Mouse (Mus musculus) c-Kit-negative CD71-positive TER-119-positive erythroid progenitor cells, embryonic 14.5 days (primary cell): ENCODE results near the gene Vav1.
"Not testable (repeated sequence)": the region's sequence is repeated elsewhere in the genome, so short reads cannot be mapped to it uniquely, and the experiment has no call there.

Source experiments
- DNase-seq: peaks from one replicate; pipeline ENCODE4 v3.0.0-alpha.2; 2013; ENCODE audit warnings: low read depth, low spot score

Vav1 gene

DNA sequence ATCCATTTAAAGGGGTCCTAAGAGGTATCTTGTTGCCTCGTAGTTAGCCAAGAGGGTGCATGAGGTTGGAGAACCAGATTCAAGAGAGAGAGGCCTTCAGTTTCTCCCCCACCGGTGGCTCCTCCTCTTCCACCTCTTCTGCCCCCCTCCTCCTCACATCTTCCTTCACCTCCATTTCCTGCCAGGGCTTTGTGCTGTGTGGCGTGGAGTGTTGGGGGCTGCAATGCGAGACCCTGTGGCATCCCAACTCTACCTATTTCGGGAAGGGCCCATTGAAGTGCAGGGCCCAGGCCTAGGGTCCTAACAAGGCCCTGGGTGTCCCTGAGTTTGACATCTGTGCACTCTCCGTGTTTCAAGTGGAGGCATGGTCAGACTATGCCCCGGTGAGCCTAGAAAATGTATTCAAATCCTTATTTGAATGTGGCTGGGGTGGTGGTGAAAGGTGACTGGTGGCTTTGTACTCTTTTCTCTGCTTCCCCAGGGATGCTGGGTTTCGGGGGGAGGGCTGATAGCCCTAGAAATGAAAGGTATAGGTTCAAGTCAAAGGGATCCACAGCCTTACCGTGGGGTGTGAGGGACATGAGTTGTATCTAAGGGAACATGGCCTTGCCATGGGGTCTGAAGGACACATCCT is 808 bp downstream of the Vav1 start:
- DNase-seq = no peak

DNA sequence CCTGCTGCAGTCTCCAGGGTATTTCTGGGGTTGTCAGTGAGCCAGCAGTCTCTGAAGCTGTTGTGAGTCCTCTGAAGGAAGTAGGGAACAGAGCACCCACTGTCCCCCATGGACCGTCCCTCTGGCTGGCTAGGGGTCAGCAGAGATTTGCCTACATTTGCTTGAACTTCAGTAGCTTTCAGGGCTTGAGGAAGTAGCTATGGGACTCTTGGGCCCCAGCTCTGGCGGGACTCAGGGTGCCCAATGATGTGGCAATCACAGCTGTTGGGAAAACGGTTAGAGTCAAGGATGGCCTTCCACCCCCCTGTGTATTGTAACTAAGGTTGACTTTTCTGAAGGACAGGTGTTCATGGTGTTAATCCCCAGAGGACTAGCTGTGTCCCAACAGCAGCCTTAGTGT is 1.5 kb downstream of the Vav1 start:
- DNase-seq = no peak

GRCm38 (mm10) chr17:57283906-57284305 is 5.0 kb downstream of the Vav1 start:
- DNase-seq = no peak

GRCm38 (mm10) chr17:57285077-57285476 is 6.2 kb downstream of the Vav1 start:
- DNase-seq = no peak

DNA sequence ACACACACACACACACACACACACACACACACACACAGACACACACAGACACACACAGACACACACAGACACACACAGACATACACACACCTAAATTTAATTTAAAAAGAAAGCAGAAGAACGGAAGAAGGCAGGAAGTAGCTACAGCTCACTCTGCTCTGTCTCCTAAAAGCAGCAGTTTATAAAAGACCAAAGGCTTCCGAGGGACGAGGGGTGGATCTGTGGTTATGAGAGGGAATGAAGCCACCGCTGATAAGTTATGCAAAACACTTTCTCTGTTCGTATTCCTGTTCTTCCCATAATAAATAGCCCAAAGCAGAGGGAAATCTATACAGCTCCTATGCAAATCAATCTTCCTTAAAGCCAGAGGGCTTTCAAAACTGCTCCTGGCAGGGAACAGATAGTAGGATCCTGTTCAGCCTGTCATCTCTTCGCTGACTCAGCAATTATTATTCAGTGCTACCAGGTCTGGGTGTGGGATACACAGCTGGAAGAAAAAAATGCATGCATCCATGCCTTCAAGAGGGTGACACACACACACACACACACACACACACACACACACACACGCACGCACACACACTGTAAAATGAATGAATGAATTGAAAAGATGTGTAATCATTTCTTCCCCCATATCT is 7.9 kb downstream of the Vav1 start:
- no peak for DNase-seq

GRCm38 (mm10) chr17:57289252-57289651 is 10.4 kb downstream of the Vav1 start:
- no peak for DNase-seq

GRCm38 (mm10) chr17:57290001-57290670 is 11.2 kb downstream of the Vav1 start:
- no peak for DNase-seq

GRCm38 (mm10) chr17:57290671-57291055 is 11.8 kb downstream of the Vav1 start:
- no peak for DNase-seq

GRCm38 (mm10) chr17:57292302-57292701 is 13.4 kb downstream of the Vav1 start:
- DNase-seq = no peak

DNA sequence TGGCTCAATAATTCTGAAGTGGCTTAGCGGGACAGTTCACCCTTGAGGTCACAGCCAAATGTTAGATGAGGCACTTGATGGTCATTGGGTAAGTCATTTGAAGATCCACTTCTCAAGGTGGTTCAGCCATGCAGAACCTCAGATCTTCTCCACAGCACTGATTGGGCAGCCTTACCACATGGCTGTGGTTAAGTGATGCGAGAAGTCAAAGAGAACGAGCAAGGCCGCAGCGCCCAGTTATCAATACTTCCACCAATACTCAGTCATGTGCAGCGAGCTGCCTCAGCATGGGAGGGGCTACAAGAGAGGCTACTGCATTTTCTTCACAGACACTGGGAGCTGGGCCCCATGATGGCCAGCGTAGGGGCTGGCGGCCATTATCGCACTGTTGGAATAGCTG is 14.1 kb downstream of the Vav1 start:
- DNase-seq = no peak

- no peak for DNase-seq
Observed at GRCm38 (mm10) chr17:57295935-57296334, 17.0 kb downstream of the Vav1 start.

DNA sequence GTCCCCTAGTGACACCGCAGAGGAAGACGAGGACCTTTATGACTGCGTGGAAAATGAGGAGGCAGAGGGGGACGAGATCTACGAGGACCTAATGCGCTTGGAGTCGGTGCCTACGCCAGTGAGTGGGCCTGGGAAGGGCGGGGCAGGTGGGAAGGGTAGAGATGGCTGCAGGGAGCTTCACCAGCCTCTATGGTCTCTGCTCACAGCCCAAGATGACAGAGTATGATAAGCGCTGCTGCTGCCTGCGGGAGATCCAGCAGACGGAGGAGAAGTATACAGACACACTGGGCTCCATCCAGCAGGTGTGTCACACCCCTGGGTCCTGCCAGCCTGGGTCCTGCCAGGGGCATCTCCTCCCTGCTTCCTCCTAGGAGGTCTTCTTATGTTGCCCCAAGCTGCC is 18.1 kb downstream of the Vav1 start:
- DNase-seq = no peak

DNA sequence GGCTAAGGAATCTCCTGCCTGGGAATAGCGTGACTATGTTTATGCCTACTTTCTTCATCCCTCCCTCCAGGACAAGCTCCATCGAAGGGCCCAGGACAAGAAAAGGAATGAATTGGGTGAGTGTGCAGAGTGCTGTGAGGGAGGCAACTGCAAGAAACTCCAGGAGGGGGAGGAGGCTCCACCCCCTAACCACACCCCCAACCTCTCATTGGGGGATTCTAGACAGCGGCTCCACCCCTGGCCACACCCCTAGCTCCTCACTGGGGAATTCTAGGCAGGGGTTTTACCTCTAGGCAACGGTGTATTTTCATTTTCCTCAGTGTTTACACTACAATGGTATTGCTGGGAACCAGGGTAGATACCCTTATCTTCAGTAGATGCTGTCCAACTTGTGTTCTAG is 26.7 kb downstream of the Vav1 start:
- no peak for DNase-seq

DNA sequence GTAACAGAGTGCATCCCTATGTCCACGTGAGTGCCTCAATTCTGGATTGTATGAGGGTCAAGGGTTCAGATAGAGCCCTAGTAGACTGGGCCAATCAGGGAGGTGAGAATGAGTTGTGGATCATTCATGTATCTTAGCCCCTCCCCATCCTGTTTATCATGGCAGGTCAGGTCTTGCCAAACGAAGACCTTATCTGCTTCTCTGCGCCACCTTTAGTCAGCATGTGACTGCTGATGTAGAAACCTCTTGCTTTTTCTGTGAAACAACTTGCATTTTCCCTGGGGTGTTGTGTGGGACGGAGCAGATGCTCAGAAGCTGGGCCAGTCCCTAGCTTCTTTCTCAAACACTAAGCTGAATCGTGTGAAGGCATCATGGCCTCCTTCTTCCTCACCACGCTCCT is 28.2 kb downstream of the Vav1 start:
- no peak for DNase-seq

GRCm38 (mm10) chr17:57311801-57312200 is 32.9 kb downstream of the Vav1 start:
- no peak for DNase-seq

GRCm38 (mm10) chr17:57327615-57328014 is 48.7 kb downstream of the Vav1 start:
- no peak for DNase-seq

- DNase-seq = no peak
Observed at GRCm38 (mm10) chr17:57328944-57329343, 50.0 kb downstream of the Vav1 start.

DNA sequence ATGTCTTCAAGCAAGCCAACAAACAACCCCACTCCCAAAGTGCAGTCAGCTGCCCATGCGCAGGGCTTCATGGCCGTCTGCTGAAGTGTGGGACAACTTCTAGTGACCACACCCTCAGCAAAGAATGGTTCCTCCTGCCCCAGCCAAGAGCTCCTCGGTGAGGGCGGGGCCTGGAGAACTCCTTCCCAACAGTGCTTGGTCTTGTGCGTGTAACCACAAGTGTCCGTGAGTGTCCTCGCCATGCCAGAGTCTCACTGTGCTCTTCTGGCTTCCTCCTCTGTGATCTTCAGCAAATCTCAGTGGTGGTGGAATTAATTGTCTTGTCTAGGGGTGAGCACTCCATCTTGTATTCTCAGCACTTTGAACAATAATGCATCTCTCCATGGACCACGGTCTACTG is 52.1 kb downstream of the Vav1 start:
- DNase-seq = no peak

DNA sequence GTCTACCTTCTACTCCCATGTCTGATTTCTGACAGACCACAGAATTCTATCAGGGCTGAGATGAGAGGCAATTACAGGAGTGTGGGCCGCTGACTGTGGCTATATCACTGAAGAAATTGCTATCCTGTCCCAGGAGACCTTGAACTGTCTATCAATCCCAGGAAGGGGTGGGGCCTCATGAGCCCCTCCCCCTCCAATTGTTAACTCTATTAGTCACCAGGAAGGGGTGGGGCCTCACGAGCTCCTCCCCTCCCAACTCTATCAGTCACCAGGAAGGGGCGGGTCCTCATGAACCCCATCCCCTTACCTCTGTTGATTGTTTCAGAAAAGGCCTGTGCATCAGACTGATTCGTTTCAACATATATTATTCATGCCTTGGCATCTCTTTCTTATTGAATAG is 53.3 kb downstream of the Vav1 start:
- no peak for DNase-seq

- no peak for DNase-seq
Observed at GRCm38 (mm10) chr17:57334001-57334760, 55.3 kb downstream of the Vav1 start.

- DNase-seq = peak; percentile 47
Observed at GRCm38 (mm10) chr17:57334761-57335150, 55.9 kb downstream of the Vav1 start.

- not testable (repeated sequence) for DNase-seq
Observed at GRCm38 (mm10) chr17:57335194-57335593, 56.3 kb downstream of the Vav1 start.
